Mouse (Mus musculus) 416B (cell line): ENCODE data around the gene Gm3045.
A peak's percentile ranks its signal among the peaks of the same experiment; 100 is the strongest.

Experiments
- DNase-seq: peaks from one replicate; pipeline ENCODE4 v3.0.0; 2011; ENCODE audit warnings: low read depth

The Gm3045 gene

GRCm38 (mm10) chr13:56438211-56439075 is 12.0 kb downstream of the Gm3045 start, which contains the start of gene Slc25a48:
TSS of gene Slc25a48 (plus strand) at chr13:56438355.
- no peak for DNase-seq

GRCm38 (mm10) chr13:56443411-56443810 is 17.0 kb downstream of the Gm3045 start:
- peak; percentile 29 for DNase-seq

DNA sequence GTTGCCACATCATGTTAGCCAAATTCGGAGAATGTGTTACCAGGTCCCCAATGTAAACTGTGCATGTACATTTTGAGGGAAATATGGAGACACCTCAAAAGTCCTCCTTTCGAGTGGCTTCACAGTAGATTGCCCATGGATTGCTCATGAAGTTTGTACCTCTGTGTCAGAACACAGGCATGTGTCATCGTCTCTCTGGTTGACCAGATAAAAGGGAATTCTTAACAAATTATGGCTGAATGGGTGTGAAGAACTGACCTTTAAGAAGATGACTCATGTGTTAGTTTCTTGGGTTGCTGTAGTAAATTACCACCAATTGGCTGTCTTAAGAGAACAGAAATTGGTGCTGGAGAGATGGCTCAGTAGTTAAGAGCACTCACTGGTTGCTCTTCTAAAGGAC is 17.7 kb downstream of the Gm3045 start:
- peak; percentile 39 for DNase-seq

GRCm38 (mm10) chr13:56444996-56445395 is 18.6 kb downstream of the Gm3045 start:
- no peak for DNase-seq

- peak; percentile 24 for DNase-seq
These were observed 23.0 kb downstream of the Gm3045 start for GRCm38 (mm10) chr13:56449239-56450030.

DNA sequence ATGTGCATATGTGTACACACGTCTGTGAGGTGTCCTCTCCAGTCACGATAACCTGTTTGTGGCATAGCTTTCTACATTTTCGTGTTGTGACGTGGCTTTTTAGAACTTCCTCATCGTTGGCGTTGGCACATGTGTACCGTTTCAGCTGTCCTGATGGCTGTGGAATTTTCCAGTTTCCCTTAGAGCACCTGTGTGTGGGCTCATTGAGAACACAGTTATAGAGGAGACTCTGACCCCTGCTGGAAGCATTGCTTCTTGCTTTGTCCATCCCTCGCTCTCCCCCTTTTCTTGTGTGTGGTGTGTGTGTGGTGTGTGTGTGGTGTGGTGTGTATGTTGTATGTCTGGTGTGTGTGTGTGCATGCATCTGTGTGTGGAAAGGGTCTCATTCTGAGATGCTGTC is 23.6 kb downstream of the Gm3045 start:
- DNase-seq = no peak

DNA sequence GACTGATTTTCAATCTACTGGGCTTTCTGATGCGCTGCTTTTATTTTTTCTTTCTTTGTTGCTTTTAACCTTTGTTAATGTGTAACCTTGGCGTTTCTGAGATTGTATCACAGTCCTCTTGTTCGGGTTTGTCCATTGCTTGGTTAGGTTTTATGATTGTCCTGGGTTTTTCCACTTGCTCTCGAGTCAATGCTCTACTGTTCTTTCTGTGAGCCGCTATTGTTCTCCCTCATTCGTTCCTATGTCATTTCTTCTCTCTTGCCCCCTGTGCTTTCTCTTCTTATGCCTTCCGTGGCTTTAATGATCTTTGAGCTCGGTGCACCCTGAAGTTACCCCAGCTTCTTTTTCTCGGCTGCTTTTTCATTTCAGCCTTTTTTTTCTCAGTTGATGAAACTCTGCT is 31.6 kb downstream of the Gm3045 start:
- no peak for DNase-seq

GRCm38 (mm10) chr13:56461460-56461859 is 35.1 kb downstream of the Gm3045 start:
- peak; percentile 30 for DNase-seq

DNA sequence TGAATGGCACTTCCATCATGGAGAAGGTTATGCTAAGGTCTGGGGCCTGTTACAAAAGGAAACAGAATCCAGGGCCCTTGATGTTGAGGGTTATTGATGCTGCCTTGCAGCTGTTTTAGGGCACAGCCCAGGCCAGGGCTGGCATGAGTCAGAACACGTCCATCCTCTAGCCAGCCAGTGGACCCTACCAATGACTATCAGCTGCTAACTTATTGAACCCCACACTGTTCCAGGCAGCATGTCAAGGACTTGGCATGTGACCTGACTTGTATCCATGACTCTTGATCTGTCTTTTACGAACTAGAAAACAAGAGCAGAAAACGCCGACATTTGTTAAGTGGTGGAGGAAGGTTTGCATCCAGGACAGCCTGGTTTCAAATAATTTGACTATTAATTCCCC is 36.4 kb downstream of the Gm3045 start:
- no peak for DNase-seq

DNA sequence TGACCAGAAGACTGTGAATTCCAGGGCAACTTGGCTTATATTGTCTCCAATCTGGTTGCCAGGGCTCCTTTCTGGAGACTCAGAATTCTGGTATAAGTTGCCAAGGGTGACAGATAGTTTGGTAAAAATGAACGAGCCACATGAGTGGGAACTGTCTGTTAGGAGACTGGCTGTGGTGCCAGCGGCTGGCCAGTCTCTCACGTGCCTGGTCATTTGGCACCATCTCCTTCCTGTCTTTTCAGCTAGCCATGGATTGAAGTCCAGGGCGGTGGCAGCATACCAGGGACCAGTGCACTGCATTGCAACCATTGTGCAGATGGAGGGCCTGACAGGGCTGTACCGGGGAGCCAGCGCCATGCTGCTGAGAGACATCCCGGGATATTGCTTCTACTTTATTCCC is 36.9 kb downstream of the Gm3045 start:
- no peak for DNase-seq

GRCm38 (mm10) chr13:56463750-56464149 is 37.4 kb downstream of the Gm3045 start:
- DNase-seq = no peak

GRCm38 (mm10) chr13:56467786-56468185 is 41.4 kb downstream of the Gm3045 start:
- DNase-seq = no peak

GRCm38 (mm10) chr13:56468536-56468935 is 42.1 kb downstream of the Gm3045 start:
- no peak for DNase-seq

- no peak for DNase-seq
These were observed 44.8 kb downstream of the Gm3045 start for GRCm38 (mm10) chr13:56471211-56471610.

DNA sequence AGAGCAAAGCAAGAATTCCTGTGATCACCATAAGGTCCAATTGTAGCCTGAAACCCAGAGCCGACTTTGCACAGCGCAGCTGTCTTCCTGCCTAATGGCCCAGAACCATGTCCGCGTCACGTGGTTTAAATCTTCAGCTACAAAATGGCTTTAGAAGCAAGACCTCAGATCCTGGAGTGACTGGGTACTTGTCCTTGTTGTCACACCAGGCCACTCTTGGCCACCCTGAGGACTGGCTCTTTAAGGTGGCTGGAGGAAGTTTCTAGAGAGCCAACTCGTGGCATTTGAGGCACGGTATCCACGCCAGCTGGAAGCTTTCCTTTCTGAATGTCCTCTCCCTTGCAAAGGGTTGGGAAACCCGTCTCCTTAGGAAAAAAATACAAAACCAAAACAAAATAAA is 45.6 kb downstream of the Gm3045 start:
- no peak for DNase-seq

DNA sequence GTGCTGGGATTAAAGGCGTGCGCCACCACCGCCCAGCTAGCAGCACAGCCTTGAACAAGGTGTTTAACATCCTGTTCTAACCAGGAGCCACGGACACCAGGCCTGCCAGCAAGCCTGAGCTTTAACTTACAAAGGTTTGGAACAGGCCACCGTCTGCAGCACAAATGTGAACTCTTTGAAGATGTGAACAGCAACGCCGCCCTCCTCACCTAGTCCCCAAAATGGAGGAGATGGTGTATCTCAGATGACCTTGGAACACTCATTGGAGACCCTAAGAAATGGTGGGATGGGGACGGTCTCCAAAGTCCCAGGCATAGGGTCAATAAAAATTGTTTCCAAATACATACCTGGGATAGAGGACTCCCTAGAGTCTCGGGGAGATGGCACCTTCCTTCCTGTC is 46.3 kb downstream of the Gm3045 start:
- no peak for DNase-seq

DNA sequence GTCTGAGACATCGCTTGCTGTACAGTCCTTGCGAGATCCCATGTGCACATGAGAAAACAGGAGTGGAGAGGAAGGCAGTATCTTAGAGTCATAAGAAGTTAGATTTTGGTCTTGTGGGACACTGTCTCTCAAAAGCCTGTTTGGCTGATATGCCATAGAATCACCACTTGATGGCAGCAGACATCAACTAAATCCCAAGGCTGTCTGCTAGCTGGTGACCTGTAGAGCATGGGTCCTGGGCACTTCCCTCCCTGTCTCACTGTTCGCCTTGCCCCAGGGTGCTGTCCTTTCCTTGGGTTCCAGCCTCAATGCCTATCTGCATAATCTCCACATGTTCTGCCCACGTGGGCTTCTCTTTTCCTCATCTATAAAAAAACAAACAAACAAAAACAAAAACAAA is 49.0 kb downstream of the Gm3045 start:
- peak; percentile 81 for DNase-seq

DNA sequence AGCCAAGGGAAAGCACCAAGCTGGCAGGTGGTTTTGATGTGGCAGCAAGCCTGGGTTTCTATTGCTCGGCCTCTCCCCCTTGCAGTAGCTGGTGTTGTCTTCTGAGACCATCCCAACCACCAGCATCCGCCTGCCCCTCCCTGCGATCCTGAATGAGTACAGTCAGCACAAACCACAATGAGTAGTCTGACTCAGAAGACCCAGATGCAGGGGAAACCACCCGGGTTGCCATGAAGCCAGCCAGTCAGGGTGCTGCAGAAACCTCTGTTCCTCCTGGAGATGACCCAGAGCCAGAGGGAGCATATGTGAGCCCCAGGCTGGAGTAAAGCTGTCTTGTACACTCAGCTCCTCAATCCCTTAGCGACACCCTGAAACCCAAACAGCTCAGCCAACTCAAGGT is 50.4 kb downstream of the Gm3045 start:
- peak; percentile 97 for DNase-seq

GRCm38 (mm10) chr13:56477271-56477670 is 50.9 kb downstream of the Gm3045 start:
- DNase-seq = peak; percentile 89

DNA sequence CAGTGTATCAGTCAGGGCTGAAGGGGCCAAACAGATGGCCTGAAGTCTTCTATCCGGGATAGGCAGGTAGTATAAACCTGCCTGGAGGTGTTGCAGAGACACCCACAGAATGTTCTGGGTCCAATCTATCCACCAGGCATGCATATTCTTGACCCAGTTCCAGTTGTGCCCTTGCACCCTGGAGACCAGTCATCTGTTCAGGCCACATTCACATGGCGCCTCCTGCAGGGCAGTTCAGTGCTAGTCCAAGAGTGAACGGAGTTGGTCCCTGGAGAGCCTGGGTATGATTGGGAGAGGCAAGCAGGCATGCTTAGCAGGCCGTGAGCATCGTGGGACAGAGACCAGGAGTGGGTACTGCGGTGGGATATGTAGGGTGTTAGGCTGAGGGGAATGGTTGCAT is 51.6 kb downstream of the Gm3045 start:
- no peak for DNase-seq

- DNase-seq = no peak
These were observed 55.8 kb downstream of the Gm3045 start, which contains the start of gene Il9 for GRCm38 (mm10) chr13:56482146-56482545. TSS of gene Il9 (minus strand) at chr13:56482246.
